Mouse (Mus musculus) cortical plate, adult 2 months (tissue): Measurements from ENCODE around the gene Fuca1. TPM values are rescaled to one million over a fixed set of nuclear protein-coding genes. Genes with fewer than 3 reads are reported as not detected.

Experiments used
- H3K27ac ChIP-seq: fragments of 200-500 bp; 2 replicates; pipeline ENCODE4 v1.5.1; 2012; ENCODE audit warnings: low read length, control low read depth, inconsistent platforms; ENCODE audit not compliant: insufficient read depth
- H3K4me1 ChIP-seq: fragments of 200-500 bp; 2 replicates; pipeline ENCODE4 v1.6.1; 2011; ENCODE audit warnings: low read length; ENCODE audit not compliant: control insufficient read depth, insufficient read depth
- H3K4me3 ChIP-seq: fragments of 200-500 bp; 2 replicates; pipeline ENCODE4 v1.5.1; 2011; ENCODE audit warnings: mild to moderate bottlenecking, low read length, control low read depth; ENCODE audit not compliant: insufficient read depth
- CTCF ChIP-seq: fragments of 200-500 bp; IDR thresholded peaks from 2 replicates; pipeline ENCODE4 v1.5.1; 2011; ENCODE audit warnings: mild to moderate bottlenecking, control low read depth, low read length; ENCODE audit not compliant: insufficient read depth; ENCODE audit errors: extremely low read depth
- POLR2A ChIP-seq: fragments of 200-500 bp; IDR thresholded peaks from 2 replicates; pipeline ENCODE4 v1.6.1; 2011; ENCODE audit warnings: mild to moderate bottlenecking, low read length, control low read depth; ENCODE audit not compliant: insufficient read depth; ENCODE audit errors: extremely low read depth
- polyA plus RNA-seq: library from polyadenylated mRNA; depleted of rRNA; stranded (reverse); fragments of >200 nt; gene quantifications from 2 replicates; pipeline ENCODE4 v1.2.3, GENCODE M21; 2012

The Fuca1 gene
- polyA plus RNA-seq, 1 experiment = 37.8 TPM

DNA sequence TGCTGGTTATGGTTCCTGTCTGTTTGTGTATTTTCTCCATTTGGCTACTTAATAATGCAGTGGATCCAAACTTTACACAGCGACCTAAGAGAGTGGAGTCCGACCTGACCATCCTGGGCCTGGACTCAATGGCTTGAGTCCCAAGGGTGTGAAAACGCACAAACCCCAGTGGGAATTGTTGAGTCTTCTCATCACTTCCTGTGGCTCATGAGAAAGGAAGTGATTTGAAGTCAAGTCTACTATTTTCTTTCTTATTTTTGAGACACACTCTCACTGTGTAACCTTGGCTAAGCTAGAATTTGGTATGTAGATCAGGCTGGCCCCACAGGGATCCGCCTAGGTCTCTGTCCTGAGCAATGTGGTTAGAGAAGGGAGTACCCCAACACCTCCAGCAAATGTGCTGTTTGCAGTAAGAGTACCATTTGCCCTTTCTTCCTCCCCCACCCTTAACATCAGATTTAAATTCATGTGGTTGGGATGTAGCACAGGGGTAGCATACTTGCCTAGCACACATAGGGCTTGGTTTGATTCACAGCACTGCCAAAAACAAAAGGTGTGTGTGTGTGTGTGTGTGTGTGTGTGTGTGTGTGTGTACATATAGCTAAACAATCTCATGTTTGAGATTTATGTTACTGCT is 17.8 kb upstream of the Fuca1 start:
- H3K27ac ChIP-seq = no peak overlapping the region
- H3K4me3 ChIP-seq = no peak overlapping the region
- TF ChIP-seq POLR2A (no peak), CTCF (no peak)
- H3K4me1 ChIP-seq = no peaks in the 10 kb centered on the region

GRCm38 (mm10) chr4:135904810-135905209 is 15.7 kb upstream of the Fuca1 start:
- Histone ChIP-seq H3K4me1 (no peaks in the 10 kb centered on the region), H3K4me3 (no peak overlapping the region), H3K27ac (no peak overlapping the region)
- TF ChIP-seq CTCF (no peak), POLR2A (no peak)

- TF ChIP-seq POLR2A = no peak
- no peak overlapping the region for H3K27ac ChIP-seq
- H3K4me1 ChIP-seq = no peaks in the 10 kb centered on the region
- no peak overlapping the region for H3K4me3 ChIP-seq
Measured at GRCm38 (mm10) chr4:135906633-135907032, 13.9 kb upstream of the Fuca1 start.

DNA sequence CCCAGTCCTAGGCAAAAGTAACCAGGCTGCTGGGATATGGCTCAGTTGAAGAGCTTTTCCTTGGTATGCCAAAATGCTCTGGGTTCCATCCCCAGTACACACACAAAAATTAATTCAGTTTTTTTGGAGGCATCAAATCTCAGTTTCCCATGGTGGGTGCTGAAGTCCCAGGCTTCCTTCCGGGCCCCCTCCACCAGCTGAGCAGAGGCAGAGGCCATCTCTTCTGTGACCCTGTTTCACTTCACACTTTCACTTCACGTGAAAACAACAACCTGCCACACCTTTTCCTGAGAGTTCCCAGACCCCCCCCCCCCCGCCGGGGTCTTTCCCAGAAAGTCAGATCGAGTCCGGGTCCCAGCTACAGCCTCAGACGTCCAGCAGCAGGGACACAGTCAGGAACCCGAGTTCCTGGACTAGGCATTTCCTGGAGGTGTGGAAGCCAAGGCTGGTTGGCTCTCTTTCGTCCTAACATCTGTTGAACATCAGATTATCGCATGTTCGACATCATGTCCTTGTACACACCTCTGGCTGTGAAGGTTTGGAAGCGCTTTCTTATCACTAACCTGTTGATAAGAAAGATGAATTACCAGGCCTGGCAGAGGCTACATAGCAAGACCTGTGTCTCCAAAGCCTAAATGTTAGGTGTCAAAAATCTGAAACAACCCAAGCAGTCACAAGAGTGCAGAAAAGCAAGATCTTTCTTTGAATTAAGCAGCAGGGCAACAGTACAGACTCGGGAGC is 11.0 kb upstream of the Fuca1 start:
- no peak for TF ChIP-seq CTCF
- TF ChIP-seq POLR2A = no peak
- H3K4me3 ChIP-seq = no peak overlapping the region
- no peak overlapping the region for H3K27ac ChIP-seq
- H3K4me1 ChIP-seq = no peaks in the 10 kb centered on the region

DNA sequence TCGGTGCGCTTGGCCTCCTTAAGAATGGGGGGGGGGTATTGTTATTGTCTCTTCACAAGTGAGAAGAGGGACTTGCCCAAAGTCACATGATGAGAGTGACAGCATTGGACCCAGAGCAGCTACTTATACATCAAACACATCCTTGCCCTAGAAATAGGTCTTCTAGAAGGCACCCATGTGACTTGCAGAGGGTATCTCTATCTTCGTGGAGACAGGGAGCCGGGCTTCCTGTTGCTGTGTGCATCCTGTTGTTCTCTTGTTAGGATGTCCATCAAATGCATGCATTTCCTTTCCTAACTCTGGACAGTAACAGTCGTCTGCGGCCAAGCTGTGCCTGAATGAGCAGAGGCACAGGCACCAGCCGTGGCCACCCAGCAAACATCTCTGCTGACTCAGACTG is 9.0 kb upstream of the Fuca1 start:
- TF ChIP-seq CTCF (no peak), POLR2A (no peak)
- Histone ChIP-seq H3K4me3 (no peak overlapping the region), H3K4me1 (no peaks in the 10 kb centered on the region), H3K27ac (no peak overlapping the region)

- Histone ChIP-seq H3K4me3 (no peak overlapping the region), H3K4me1 (no peaks in the 10 kb centered on the region), H3K27ac (no peak overlapping the region)
- TF ChIP-seq CTCF (no peak), POLR2A (no peak)
Measured at GRCm38 (mm10) chr4:135912164-135912563, 8.4 kb upstream of the Fuca1 start.

GRCm38 (mm10) chr4:135912835-135913234 is 7.7 kb upstream of the Fuca1 start:
- no peak overlapping the region for H3K27ac ChIP-seq
- TF ChIP-seq POLR2A (no peak), CTCF (no peak)
- no peaks in the 10 kb centered on the region for H3K4me1 ChIP-seq
- H3K4me3 ChIP-seq = no peak overlapping the region

DNA sequence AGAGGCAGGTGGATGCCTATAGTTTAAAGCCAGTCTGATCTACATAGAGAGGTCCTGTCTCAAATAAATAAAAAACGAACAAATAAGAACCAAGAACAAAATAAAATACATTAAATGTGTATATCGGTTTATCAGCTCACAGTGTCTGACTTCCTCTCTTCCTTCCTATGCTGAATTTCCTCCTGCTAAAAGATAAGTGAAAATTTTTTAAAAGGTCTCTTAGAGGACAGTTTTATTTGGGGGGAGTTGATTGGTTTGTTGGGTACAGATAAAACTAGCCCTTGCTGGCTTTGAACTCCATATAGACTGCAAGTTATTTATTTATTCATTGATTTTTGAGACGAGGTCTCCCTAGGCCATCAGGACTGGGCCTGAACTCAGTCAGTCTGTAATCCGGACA is 7.1 kb upstream of the Fuca1 start:
- H3K4me3 ChIP-seq = no peak overlapping the region
- TF ChIP-seq POLR2A = no peak
- no peak for TF ChIP-seq CTCF
- no peak overlapping the region for H3K27ac ChIP-seq
- H3K4me1 ChIP-seq = no peaks in the 10 kb centered on the region

GRCm38 (mm10) chr4:135918635-135919279 is 1.8 kb upstream of the Fuca1 start:
- Histone ChIP-seq H3K4me1 (no peaks in the 10 kb centered on the region; the same call in 1 of the 2 replicates), H3K27ac (no peak overlapping the region), H3K4me3 (no peak overlapping the region)
- TF ChIP-seq CTCF (no peak), POLR2A (no peak)

- TF ChIP-seq POLR2A (no peak), CTCF (no peak)
- H3K27ac ChIP-seq = no peak overlapping the region
- H3K4me3 ChIP-seq = no peak overlapping the region
- no peaks in the 10 kb centered on the region; the same call in 1 of the 2 replicates for H3K4me1 ChIP-seq
Measured at GRCm38 (mm10) chr4:135919280-135919639, 1.3 kb upstream of the Fuca1 start.
